Comparison of ENCODE assay signal across 9 mouse cellular contexts in the genomic region with DNA sequence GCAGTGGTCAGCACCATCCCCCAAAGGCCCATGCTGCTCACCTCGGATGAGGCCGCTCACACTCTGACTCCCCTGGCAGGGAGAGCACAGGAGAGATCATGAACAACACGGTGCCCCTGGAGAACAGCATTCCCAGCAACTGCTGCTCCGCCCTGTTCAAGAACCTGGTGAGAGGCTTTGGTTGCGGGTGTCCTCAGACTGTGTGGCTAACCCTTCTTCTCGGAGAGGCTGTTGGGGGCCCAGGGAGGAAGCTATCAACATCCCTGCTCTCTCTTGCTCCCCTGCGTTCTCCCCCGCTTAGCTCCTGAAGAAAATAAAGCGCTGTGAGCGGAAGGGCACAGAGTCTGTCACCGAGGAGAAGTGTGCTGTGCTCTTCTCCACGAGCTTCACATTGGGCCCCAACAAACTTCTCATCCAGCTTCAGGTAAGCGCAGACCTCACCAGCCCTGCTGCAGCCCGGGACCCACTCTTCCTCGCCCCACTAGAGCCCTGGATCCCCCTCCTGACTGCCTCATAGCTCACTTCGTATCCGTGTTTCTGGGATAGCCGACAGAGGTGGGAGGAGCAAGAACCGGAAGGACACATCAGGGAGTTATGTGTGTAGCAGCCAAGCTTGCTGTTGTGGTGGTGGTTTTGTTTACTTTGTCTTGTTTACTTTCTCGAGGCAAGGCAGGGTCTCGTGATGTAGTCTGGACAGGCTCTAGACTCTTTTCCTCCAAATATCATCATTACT. TPM values are rescaled to one million over a fixed set of nuclear protein-coding genes. Genes with fewer than 3 reads are reported as not detected.
DNase-seq lines count a peak whose midpoint lies in the region; ATAC-seq and TF ChIP-seq lines count a peak whose summit lies in the region.
"Had no signal": no experiment of that assay in that cellular context is flagged by ENCODE, and none has a peak within 500 bp of the region (broad histone marks: within the 10 kb centered on the region; RNA-seq: fewer than 3 reads in every experiment).

No protein-coding gene starts in this region.

- TF ChIP-seq EP300 in liver, postnatal 0 days (IDR thresholded peaks at IDR 0.05; ENCODE audit: low read depth), result no peak

- peak overlapping the region; percentile 14; the same call in 1 of the 2 replicates for H3K4me2 ChIP-seq in hindbrain, embryonic 12.5 days (replicated peaks)
- no peak overlapping the region for H3K4me2 ChIP-seq in liver, postnatal 0 days (ENCODE audit: low read depth, low read length)

- TF ChIP-seq POLR2A in kidney, adult 2 months (IDR thresholded peaks at IDR 0.05; ENCODE audit: low read depth, low read length), result no peak

- peak overlapping the region; percentile 77; the same call in 1 of the 2 replicates for H3K9ac ChIP-seq in ES-E14 (ENCODE audit: insufficient read depth, low read depth, low read length, poor library complexity, severe bottlenecking)
- no peak overlapping the region for H3K9ac ChIP-seq in hindbrain, embryonic 12.5 days
- H3K9ac ChIP-seq in liver, postnatal 0 days (replicated peaks), result no peak overlapping the region

- H3K4me3 ChIP-seq in kidney, adult 2 months (ENCODE audit: insufficient read depth, low read depth, low read length), result no peak overlapping the region; the same call in 1 of the 2 replicates
- H3K4me3 ChIP-seq in ES-E14 (ENCODE audit: insufficient read depth in 1 of 2, low read depth in 1 of 2, low read length in 2 of 2, poor library complexity in 1 of 2, severe bottlenecking in 1 of 2), result peak overlapping the region; percentile 49 to 68
- H3K4me3 ChIP-seq in hindbrain, embryonic 12.5 days, result no peak overlapping the region
- no peak overlapping the region for H3K4me3 ChIP-seq in liver, postnatal 0 days (ENCODE audit: low read depth, low read length)

- no peaks in the 10 kb centered on the region for H3K9me3 ChIP-seq in ES-E14 (ENCODE audit: control insufficient read depth, insufficient read depth, low read depth, low read length)
- H3K9me3 ChIP-seq in hindbrain, embryonic 12.5 days (replicated peaks), result no peaks in the 10 kb centered on the region
- H3K9me3 ChIP-seq in liver, postnatal 0 days (ENCODE audit: low read length), result no peaks in the 10 kb centered on the region

- peaks cover 3% of the 10 kb centered on the region; the same call in 1 of the 2 replicates for H3K36me3 ChIP-seq in kidney, adult 2 months (ENCODE audit: control insufficient read depth, insufficient read depth, low read length)
- H3K36me3 ChIP-seq in ES-E14 (ENCODE audit: control insufficient read depth, insufficient read depth, low read length, poor library complexity, severe bottlenecking), result no peaks in the 10 kb centered on the region
- H3K36me3 ChIP-seq in hindbrain, embryonic 12.5 days, result no peaks in the 10 kb centered on the region
- peaks cover 68% of the 10 kb centered on the region for H3K36me3 ChIP-seq in liver, postnatal 0 days (replicated peaks; ENCODE audit: insufficient read depth, low read length)

- ATAC-seq in hindbrain, embryonic 12.5 days (ENCODE audit: low FRiP score), result no peak
- no peak for ATAC-seq in liver, postnatal 0 days

- 56% methylated on average over 21 of the region's 21 CpGs for WGBS in kidney, adult 2 months
- WGBS in hindbrain, embryonic 12.5 days, result 54% methylated on average over 21 of the region's 21 CpGs
- 75% methylated on average over 21 of the region's 21 CpGs for WGBS in liver, postnatal 0 days (ENCODE audit: insufficient replicate concordance)

- H3K4me1 ChIP-seq in kidney, adult 2 months (ENCODE audit: control insufficient read depth, insufficient read depth, low read length), result peaks cover 3% of the 10 kb centered on the region; the same call in 1 of the 2 replicates
- peaks cover 0 to 11% of the 10 kb centered on the region in 2 experiments; a peak in 1 of 4 replicates for H3K4me1 ChIP-seq in ES-E14 (ENCODE audit: control insufficient read depth in 2 of 2, insufficient read depth in 2 of 2, low read length in 2 of 2, poor library complexity in 1 of 2)
- H3K4me1 ChIP-seq in hindbrain, embryonic 12.5 days, result no peaks in the 10 kb centered on the region
- no peaks in the 10 kb centered on the region for H3K4me1 ChIP-seq in liver, postnatal 0 days (ENCODE audit: insufficient read depth)

- H3K27me3 ChIP-seq in kidney, adult 2 months (replicated peaks; ENCODE audit: control insufficient read depth, insufficient read depth, low read length), result no peaks in the 10 kb centered on the region
- H3K27me3 ChIP-seq in hindbrain, embryonic 12.5 days, result peaks cover 2% of the 10 kb centered on the region; the same call in 1 of the 2 replicates
- H3K27me3 ChIP-seq in liver, postnatal 0 days (ENCODE audit: insufficient read depth, low read length), result no peaks in the 10 kb centered on the region

- H3K27ac ChIP-seq in kidney, adult 2 months (ENCODE audit: insufficient read depth, low read depth, low read length), result peak overlapping the region; percentile 46; the same call in 1 of the 2 replicates
- H3K27ac ChIP-seq in ES-E14 (ENCODE audit: insufficient read depth, low read depth, low read length, poor library complexity, severe bottlenecking), result peak overlapping the region; percentile 35; the same call in 1 of the 2 replicates
- no peak overlapping the region for H3K27ac ChIP-seq in hindbrain, embryonic 12.5 days
- H3K27ac ChIP-seq in liver, postnatal 0 days (ENCODE audit: low read depth), result 0 out of 2 replicates have a peak overlapping the region, but pooled peaks have one; percentile 16

- in situ Hi-C loops in ES-E14 (cut with MboI; ENCODE audit: low sequenced_read_pairs in 2 of 2, unreplicated experiment in 2 of 2), result no loop called here

- DNase-seq in kidney, adult 2 months, result peak; percentile 36
- DNase-seq in kidney, postnatal 36 days, result no peak
- no peak for DNase-seq in ES-E14 (ENCODE audit: low read depth, low spot score)
- no peak for DNase-seq in liver, postnatal 0 days
- no peak for DNase-seq in left cerebral cortex, adult 8-10 months (ENCODE audit: low spot score in 2 of 2)
- no peak for DNase-seq in layer of hippocampus, postnatal 10 days (ENCODE audit: low spot score in 2 of 2)
- DNase-seq in urinary bladder, postnatal 36 days (ENCODE audit: low spot score in 2 of 2), result no peak
- DNase-seq: thymus, postnatal 14 days had no signal

- TF ChIP-seq CTCF in kidney, adult 2 months (conservative IDR thresholded peaks at IDR 0.05; ENCODE audit: insufficient read depth, insufficient read length, low read depth, low read length), result no peak
- no peak for TF ChIP-seq CTCF in liver, postnatal 0 days (IDR thresholded peaks at IDR 0.05; ENCODE audit: low read depth)

TF ChIP-seq in ES-E14, 5 proteins besides CTCF, POLR2A, EP300 and RAD21:
- TF ChIP-seq ZC3H11A (IDR thresholded peaks at IDR 0.05; ENCODE audit: borderline replicate concordance, low read depth, low read length) (no peak), ZNF384 (IDR thresholded peaks at IDR 0.05; ENCODE audit: low read depth, low read length) (no peak), HCFC1 (IDR thresholded peaks at IDR 0.05; ENCODE audit: borderline replicate concordance, insufficient read depth, low read length) (0 out of 2 replicates have a peak, but pooled peaks have one; percentile 33), MAFK (IDR thresholded peaks at IDR 0.05; ENCODE audit: insufficient read depth, low read depth, low read length) (no peak)
TF ChIP-seq in ES-E14: peak in this region for 1.

RNA-seq across cellular contexts. Expression of a gene that starts 10.3 kb away (rescaled TPM):
- polyA plus RNA-seq in kidney, adult 2 months (2012; rRNA removed), result 70.2 and 72.1 TPM in 2 replicates
- total RNA-seq in ES-E14 (2012; rRNA removed), result 18.6 and 26.0 TPM in 2 replicates
- 8.8 and 11.3 TPM in 2 replicates for polyA plus RNA-seq in hindbrain, embryonic 12.5 days (2016; fragmentation: Nextera tagmentation; extraction: Ambion mirVana)
- 11.3 and 13.0 TPM in 2 replicates for polyA plus RNA-seq in liver, postnatal 0 days (2015; fragmentation: Nextera tagmentation; extraction: Ambion mirVana)
- total RNA-seq in left cerebral cortex, adult 8-10 months (2022), result 10 to 100 TPM; 13.5 to 17.1 (median 15.0) TPM
- 1 to 10 TPM; 6.9 to 7.1 TPM for total RNA-seq in layer of hippocampus, postnatal 10 days (2021)

RNA-seq across cellular contexts. Expression of a gene that starts 13.6 kb away (rescaled TPM):
- polyA plus RNA-seq in kidney, adult 2 months (2012; rRNA removed), result 2.3 and 2.5 TPM in 2 replicates
- total RNA-seq in ES-E14 (2012; rRNA removed), result 23.6 and 35.6 TPM in 2 replicates
- polyA plus RNA-seq in hindbrain, embryonic 12.5 days (2016; fragmentation: Nextera tagmentation; extraction: Ambion mirVana), result 7.8 and 8.9 TPM in 2 replicates
- polyA plus RNA-seq in liver, postnatal 0 days (2015; fragmentation: Nextera tagmentation; extraction: Ambion mirVana), result 5.6 and 6.3 TPM in 2 replicates
- 1 to 10 TPM; 4.7 to 6.1 (median 5.1) TPM for total RNA-seq in left cerebral cortex, adult 8-10 months (2022)
- total RNA-seq in layer of hippocampus, postnatal 10 days (2021), result 1 to 10 TPM; 4.0 to 5.5 TPM

RNA-seq across cellular contexts. Expression of a gene that starts 15.3 kb away (rescaled TPM):
- polyA plus RNA-seq in kidney, adult 2 months (2012; rRNA removed), result 17.9 and 18.6 TPM in 2 replicates
- total RNA-seq in ES-E14 (2012; rRNA removed), result 10.6 and 13.8 TPM in 2 replicates
- polyA plus RNA-seq in hindbrain, embryonic 12.5 days (2016; fragmentation: Nextera tagmentation; extraction: Ambion mirVana), result 6.8 and 8.9 TPM in 2 replicates
- polyA plus RNA-seq in liver, postnatal 0 days (2015; fragmentation: Nextera tagmentation; extraction: Ambion mirVana), result 2.4 and 4.3 TPM in 2 replicates
- total RNA-seq in left cerebral cortex, adult 8-10 months (2022), result 10 to 100 TPM; 36.5 to 55.0 (median 45.5) TPM
- total RNA-seq in layer of hippocampus, postnatal 10 days (2021), result 10 to 100 TPM; 32.3 to 36.2 TPM

RNA-seq across cellular contexts. Expression of a gene that starts 32.1 kb away (rescaled TPM):
- polyA plus RNA-seq in kidney, adult 2 months (2012; rRNA removed), result 55.3 and 57.8 TPM in 2 replicates
- total RNA-seq in ES-E14 (2012; rRNA removed), result 69.6 and 91.4 TPM in 2 replicates
- polyA plus RNA-seq in hindbrain, embryonic 12.5 days (2016; fragmentation: Nextera tagmentation; extraction: Ambion mirVana), result 111 and 115 TPM in 2 replicates
- polyA plus RNA-seq in liver, postnatal 0 days (2015; fragmentation: Nextera tagmentation; extraction: Ambion mirVana), result 44.7 and 49.2 TPM in 2 replicates
- 100 to 1,000 TPM; 295 to 337 (median 306) TPM for total RNA-seq in left cerebral cortex, adult 8-10 months (2022)
- 100 to 1,000 TPM; 263 to 291 TPM for total RNA-seq in layer of hippocampus, postnatal 10 days (2021)

RNA-seq across cellular contexts. Expression of a gene that starts 51.9 kb away (rescaled TPM):
- polyA plus RNA-seq in kidney, adult 2 months (2012; rRNA removed), result 0.06 and 0.18 TPM in 2 replicates
- total RNA-seq in ES-E14 (2012; rRNA removed), result 1.7 and 3.2 TPM in 2 replicates
- polyA plus RNA-seq in hindbrain, embryonic 12.5 days (2016; fragmentation: Nextera tagmentation; extraction: Ambion mirVana), result 0.33 and 0.67 TPM in 2 replicates
- 0.07 TPM in 1 of 2 replicates, not detected in the other for polyA plus RNA-seq in liver, postnatal 0 days (2015; fragmentation: Nextera tagmentation; extraction: Ambion mirVana)
- total RNA-seq in left cerebral cortex, adult 8-10 months (2022), result 1 to 10 TPM in 2 of 4 experiments, under 1 TPM in 2; 0.59 to 1.2 (median 0.94) TPM
- under 1 TPM; 0.55 to 0.98 TPM for total RNA-seq in layer of hippocampus, postnatal 10 days (2021)

Comparison
In these comparisons a context has a peak if more than half of its experiments do, and no peak if none do; other contexts are left out.
1. H3K4me3 ChIP-seq: peak in ES-E14 (2 of 2); none in kidney, adult 2 months (single experiment), hindbrain, embryonic 12.5 days (single experiment) and liver, postnatal 0 days (single experiment).